Mouse (Mus musculus): ENCODE data around the gene Lancl3.

Lancl3 gene

GRCm38 (mm10) chrX:9199761-9200371 is at the start of gene Lancl3:
Gene Lancl3 (plus strand): TSS chrX:9199902.
- DNase-seq (ENCODE audit: low spot score): peak; percentile 28

GRCm38 (mm10) chrX:9179011-9179410 is 20.7 kb upstream of the Lancl3 start:
- DNase-seq (ENCODE audit: low spot score): no peak

GRCm38 (mm10) chrX:9181570-9181969 is 18.1 kb upstream of the Lancl3 start:
- DNase-seq (ENCODE audit: low spot score): no peak

DNA sequence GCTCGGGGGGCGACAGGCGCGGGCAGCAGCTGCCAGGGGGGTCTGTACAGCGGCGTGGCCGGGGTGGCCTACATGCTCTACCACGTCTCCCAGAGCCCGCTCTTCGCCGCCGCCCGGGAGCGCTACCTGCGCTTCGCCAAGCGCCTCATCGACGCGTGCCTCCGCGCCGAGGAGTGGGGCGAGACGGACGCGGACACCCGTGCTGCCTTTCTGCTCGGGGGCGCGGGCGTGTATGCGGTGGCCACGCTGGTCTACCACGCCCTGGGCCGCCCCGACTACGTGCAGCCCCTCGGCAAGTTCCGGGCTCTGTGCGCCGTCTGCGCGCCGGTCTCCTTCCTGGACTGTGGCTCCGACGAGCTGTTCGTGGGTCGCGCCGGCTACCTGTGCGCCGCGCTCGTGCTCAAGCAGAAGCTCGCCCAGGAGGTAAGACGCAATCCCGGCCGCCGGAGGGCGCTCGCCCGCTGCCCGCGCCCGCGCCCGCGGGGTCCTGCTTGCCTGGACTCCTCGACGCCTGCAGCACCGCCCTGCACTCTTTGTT is 747 bp downstream of the Lancl3 start:
- DNase-seq (ENCODE audit: low spot score): peak; percentile 50

- DNase-seq (ENCODE audit: low spot score): no peak
Measured at GRCm38 (mm10) chrX:9201954-9202353, 2.3 kb downstream of the Lancl3 start.

- DNase-seq (ENCODE audit: low spot score): no peak
Measured at GRCm38 (mm10) chrX:9202781-9203405, 3.2 kb downstream of the Lancl3 start.

- DNase-seq (ENCODE audit: low spot score): no peak
Measured at GRCm38 (mm10) chrX:9205121-9205520, 5.4 kb downstream of the Lancl3 start.

- no peak for DNase-seq (ENCODE audit: low spot score)
Measured at GRCm38 (mm10) chrX:9216244-9216643, 16.5 kb downstream of the Lancl3 start.

GRCm38 (mm10) chrX:9219570-9219969 is 19.9 kb downstream of the Lancl3 start:
- no peak for DNase-seq (ENCODE audit: low spot score)

GRCm38 (mm10) chrX:9221206-9221605 is 21.5 kb downstream of the Lancl3 start:
- no peak for DNase-seq (ENCODE audit: low spot score)

- no peak for DNase-seq (ENCODE audit: low spot score)
Measured at GRCm38 (mm10) chrX:9221736-9222135, 22.0 kb downstream of the Lancl3 start.

GRCm38 (mm10) chrX:9222412-9223221 is 22.9 kb downstream of the Lancl3 start:
- DNase-seq (ENCODE audit: low spot score): no peak

DNA sequence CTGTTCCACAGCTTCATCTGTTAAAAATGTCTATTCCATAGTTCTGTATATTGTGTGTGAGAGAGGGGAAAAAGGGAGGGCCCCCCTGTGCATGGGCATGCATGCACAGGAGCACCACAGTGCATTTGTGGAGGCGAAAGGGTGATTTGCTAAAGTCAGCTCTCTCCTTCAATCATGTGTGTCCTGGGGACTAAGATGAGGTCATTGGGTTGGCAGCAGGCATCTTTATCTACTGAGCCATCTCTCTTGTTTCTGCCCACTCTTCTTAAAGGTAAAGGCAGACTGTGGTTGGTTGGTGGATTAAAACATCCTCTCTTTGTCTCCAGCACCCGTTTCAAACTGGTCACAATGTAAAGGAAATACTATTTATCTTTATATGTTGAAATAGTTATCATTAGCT is 27.4 kb downstream of the Lancl3 start:
- DNase-seq (ENCODE audit: low spot score): no peak

DNA sequence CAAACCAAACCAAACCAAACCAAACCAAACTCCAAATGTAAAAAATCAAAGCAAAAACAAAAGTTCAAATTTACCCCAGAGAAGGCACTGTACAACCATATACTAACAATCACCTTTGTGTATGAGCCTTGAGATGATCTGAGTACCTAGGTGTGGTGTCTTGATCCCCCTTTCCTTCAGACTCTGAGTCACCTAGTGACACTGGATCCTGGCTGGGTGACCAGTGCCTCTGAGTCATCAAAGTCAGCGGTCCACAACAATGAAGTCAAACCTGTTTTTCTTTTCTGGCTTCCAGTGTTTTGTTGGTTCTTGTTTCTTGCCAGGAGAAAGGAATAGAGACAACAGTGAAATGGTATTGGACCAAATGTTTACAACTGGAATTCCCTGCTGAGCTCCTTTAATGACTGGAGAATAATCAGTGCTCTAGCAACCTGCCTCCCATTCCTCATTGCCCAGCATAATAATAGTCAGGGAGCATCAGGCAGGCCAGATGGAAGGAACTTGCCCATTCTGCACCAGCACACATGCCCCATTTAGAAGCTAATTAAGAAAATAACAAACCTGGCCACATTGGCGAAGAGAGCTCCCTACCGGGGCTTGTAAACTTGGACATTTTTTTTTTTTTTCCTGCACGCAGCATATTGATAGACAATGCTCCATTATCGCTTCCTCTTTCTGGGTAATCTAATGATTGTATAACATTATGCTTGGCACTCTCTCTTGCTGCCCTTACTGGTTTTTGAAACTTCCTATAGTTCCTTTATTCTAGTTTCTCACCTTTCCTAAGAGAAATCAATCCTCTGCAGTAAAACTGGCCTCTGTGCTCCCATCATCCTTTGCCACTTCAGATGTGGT is 41.3 kb downstream of the Lancl3 start:
- no peak for DNase-seq (ENCODE audit: low spot score)

GRCm38 (mm10) chrX:9243381-9243864 is 43.7 kb downstream of the Lancl3 start:
- DNase-seq (ENCODE audit: low spot score): no peak

- DNase-seq (ENCODE audit: low spot score): no peak
Measured at GRCm38 (mm10) chrX:9244603-9245336, 45.1 kb downstream of the Lancl3 start.

DNA sequence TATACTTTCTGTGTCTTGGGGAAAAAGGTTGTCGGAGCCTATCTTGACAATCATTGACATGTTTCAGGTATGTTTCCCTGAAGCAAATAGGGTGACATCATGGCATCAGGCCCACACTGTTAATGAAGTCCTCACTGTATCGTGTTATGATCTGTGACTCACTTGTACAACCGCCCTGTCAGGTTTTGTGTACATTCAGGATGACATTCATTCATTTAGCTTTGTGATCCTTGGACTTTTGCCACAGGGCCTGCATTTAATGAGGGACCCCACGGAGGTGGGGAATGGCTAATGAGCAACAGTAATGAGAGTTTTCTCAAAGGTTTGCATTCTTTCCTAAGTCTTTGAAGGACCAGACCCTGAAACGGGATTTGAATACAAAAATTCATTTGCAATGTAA is 49.2 kb downstream of the Lancl3 start:
- DNase-seq (ENCODE audit: low spot score): no peak

DNA sequence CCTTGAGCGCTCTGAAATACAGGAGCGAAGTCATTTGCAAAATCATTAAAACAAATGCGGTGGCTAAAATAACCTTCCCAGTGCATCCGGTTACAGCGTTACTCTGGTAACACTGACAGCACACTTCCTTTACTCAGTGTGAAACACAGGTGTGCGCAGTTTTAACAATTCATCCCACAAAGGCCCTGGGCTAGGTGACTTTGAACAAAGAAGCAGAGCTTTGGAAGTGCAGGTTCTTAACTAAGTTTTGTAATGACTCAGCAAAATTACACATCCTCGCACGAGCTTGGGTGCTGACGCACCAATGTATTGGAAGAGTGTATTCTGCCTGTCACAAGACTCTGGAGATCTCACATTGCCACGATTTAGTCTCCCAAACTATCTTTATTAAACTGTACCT is 54.3 kb downstream of the Lancl3 start:
- no peak for DNase-seq (ENCODE audit: low spot score)

- no peak for DNase-seq (ENCODE audit: low spot score)
Measured at GRCm38 (mm10) chrX:9254901-9255300, 55.2 kb downstream of the Lancl3 start.

GRCm38 (mm10) chrX:9256766-9257165 is 57.1 kb downstream of the Lancl3 start, which contains the start of gene Gm14862:
Gene Gm14862 (minus strand): TSS chrX:9256899.
- DNase-seq (ENCODE audit: low spot score): no peak

DNA sequence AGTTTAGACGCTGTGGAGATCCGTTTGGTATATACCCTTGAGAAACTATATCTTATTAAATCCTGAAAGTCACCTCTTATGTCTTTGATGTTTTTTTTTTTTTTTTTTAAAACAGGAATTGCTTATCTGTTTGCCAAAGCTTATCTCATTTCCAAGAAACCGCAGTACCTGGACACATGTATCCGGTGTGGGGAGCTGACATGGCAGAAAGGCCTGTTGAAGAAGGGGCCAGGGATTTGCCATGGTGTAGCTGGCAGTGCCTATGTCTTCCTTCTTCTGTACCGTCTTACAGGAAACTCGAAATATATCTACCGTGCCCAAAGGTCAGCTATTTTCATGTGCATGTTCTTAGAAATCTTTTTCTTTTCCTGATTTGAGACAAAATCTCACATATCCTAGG is 58.1 kb downstream of the Lancl3 start:
- DNase-seq (ENCODE audit: low spot score): no peak

Measured in urinary bladder, postnatal 25 days (tissue).